Mouse (Mus musculus): ENCODE measurements around the gene Dnah7b. TPM values are rescaled to one million over a fixed set of nuclear protein-coding genes. Genes with fewer than 3 reads are reported as not detected.
"Not testable (repeated sequence)": the region's sequence is repeated elsewhere in the genome, so short reads cannot be mapped to it uniquely, and the experiment has no call there.

Dnah7b gene
- polyA plus RNA-seq, 1 experiment from 2014 or later, result 1.3 TPM

- not testable (repeated sequence) for H3K36me3 ChIP-seq (ENCODE audit: control insufficient read depth, insufficient read depth); ATAC-seq (replicated peaks; ENCODE audit: extremely low read depth, insufficient read depth, low FRiP score); H3K27me3 ChIP-seq (ENCODE audit: control insufficient read depth, insufficient read depth, low read length); H3K4me1 ChIP-seq (ENCODE audit: control insufficient read depth, insufficient read depth, low read length); H3K27ac ChIP-seq (ENCODE audit: low read length); H3K9ac ChIP-seq (ENCODE audit: low read length); H3K9me3 ChIP-seq (replicated peaks; ENCODE audit: control insufficient read depth, low read length); H3K4me2 ChIP-seq (ENCODE audit: low read depth, low read length); H3K4me3 ChIP-seq (ENCODE audit: low read length)
Observed at GRCm38 (mm10) chr1:46112606-46113005, 46.5 kb downstream of the Dnah7b start.

GRCm38 (mm10) chr1:46117179-46117578 is 51.1 kb downstream of the Dnah7b start:
- not testable (repeated sequence) for H3K9ac ChIP-seq (ENCODE audit: low read length); H3K27ac ChIP-seq (ENCODE audit: low read length); H3K9me3 ChIP-seq (replicated peaks; ENCODE audit: control insufficient read depth, low read length); H3K4me3 ChIP-seq (ENCODE audit: low read length); H3K4me1 ChIP-seq (ENCODE audit: control insufficient read depth, insufficient read depth, low read length); H3K36me3 ChIP-seq (ENCODE audit: control insufficient read depth, insufficient read depth); ATAC-seq (replicated peaks; ENCODE audit: extremely low read depth, insufficient read depth, low FRiP score); H3K27me3 ChIP-seq (ENCODE audit: control insufficient read depth, insufficient read depth, low read length); H3K4me2 ChIP-seq (ENCODE audit: low read depth, low read length)
- 78% methylated on average over 2 of the region's 2 CpGs for WGBS

- Histone ChIP-seq H3K4me3 (ENCODE audit: low read length) (no peak overlapping the region), H3K36me3 (ENCODE audit: control insufficient read depth, insufficient read depth) (no peaks in the 10 kb centered on the region), H3K27me3 (ENCODE audit: control insufficient read depth, insufficient read depth, low read length) (no peaks in the 10 kb centered on the region), H3K4me2 (ENCODE audit: low read depth, low read length) (no peak overlapping the region), H3K27ac (ENCODE audit: low read length) (no peak overlapping the region), H3K9ac (ENCODE audit: low read length) (no peak overlapping the region), H3K4me1 (ENCODE audit: control insufficient read depth, insufficient read depth, low read length) (no peaks in the 10 kb centered on the region), H3K9me3 (replicated peaks; ENCODE audit: control insufficient read depth, low read length) (no peaks in the 10 kb centered on the region)
- ATAC-seq (replicated peaks; ENCODE audit: extremely low read depth, insufficient read depth, low FRiP score), result no peak
- WGBS, result 60% methylated on average over 4 of the region's 4 CpGs
Observed at GRCm38 (mm10) chr1:46128058-46128457, 61.9 kb downstream of the Dnah7b start.

GRCm38 (mm10) chr1:46196835-46197234 is 130.7 kb downstream of the Dnah7b start:
- H3K27me3 ChIP-seq (ENCODE audit: control insufficient read depth, insufficient read depth, low read length); H3K9me3 ChIP-seq (replicated peaks; ENCODE audit: control insufficient read depth, low read length); H3K9ac ChIP-seq (ENCODE audit: low read length); H3K27ac ChIP-seq (ENCODE audit: low read length); H3K4me2 ChIP-seq (ENCODE audit: low read depth, low read length); ATAC-seq (replicated peaks; ENCODE audit: extremely low read depth, insufficient read depth, low FRiP score); H3K4me3 ChIP-seq (ENCODE audit: low read length); H3K4me1 ChIP-seq (ENCODE audit: control insufficient read depth, insufficient read depth, low read length); H3K36me3 ChIP-seq (ENCODE audit: control insufficient read depth, insufficient read depth): not testable (repeated sequence)
- 60% methylated on average over 2 of the region's 2 CpGs for WGBS

- not testable (repeated sequence) for H3K4me3 ChIP-seq (ENCODE audit: low read length); H3K36me3 ChIP-seq (ENCODE audit: control insufficient read depth, insufficient read depth); H3K9me3 ChIP-seq (replicated peaks; ENCODE audit: control insufficient read depth, low read length); H3K27me3 ChIP-seq (ENCODE audit: control insufficient read depth, insufficient read depth, low read length); H3K9ac ChIP-seq (ENCODE audit: low read length); H3K4me1 ChIP-seq (ENCODE audit: control insufficient read depth, insufficient read depth, low read length); H3K4me2 ChIP-seq (ENCODE audit: low read depth, low read length); ATAC-seq (replicated peaks; ENCODE audit: extremely low read depth, insufficient read depth, low FRiP score); H3K27ac ChIP-seq (ENCODE audit: low read length)
- WGBS, result 94% methylated on average over 9 of the region's 9 CpGs
Observed at GRCm38 (mm10) chr1:46201169-46201568, 135.1 kb downstream of the Dnah7b start.

- not testable (repeated sequence) for H3K4me2 ChIP-seq (ENCODE audit: low read depth, low read length); H3K27ac ChIP-seq (ENCODE audit: low read length); H3K4me1 ChIP-seq (ENCODE audit: control insufficient read depth, insufficient read depth, low read length); H3K27me3 ChIP-seq (ENCODE audit: control insufficient read depth, insufficient read depth, low read length); H3K9ac ChIP-seq (ENCODE audit: low read length); H3K9me3 ChIP-seq (replicated peaks; ENCODE audit: control insufficient read depth, low read length); H3K36me3 ChIP-seq (ENCODE audit: control insufficient read depth, insufficient read depth); H3K4me3 ChIP-seq (ENCODE audit: low read length); ATAC-seq (replicated peaks; ENCODE audit: extremely low read depth, insufficient read depth, low FRiP score)
- 70% methylated on average over 2 of the region's 2 CpGs for WGBS
Observed at GRCm38 (mm10) chr1:46210014-46210588, 144.0 kb downstream of the Dnah7b start.

- not testable (repeated sequence) for H3K27me3 ChIP-seq (ENCODE audit: control insufficient read depth, insufficient read depth, low read length); H3K36me3 ChIP-seq (ENCODE audit: control insufficient read depth, insufficient read depth); H3K4me2 ChIP-seq (ENCODE audit: low read depth, low read length); H3K27ac ChIP-seq (ENCODE audit: low read length); H3K9me3 ChIP-seq (replicated peaks; ENCODE audit: control insufficient read depth, low read length); H3K4me1 ChIP-seq (ENCODE audit: control insufficient read depth, insufficient read depth, low read length); H3K4me3 ChIP-seq (ENCODE audit: low read length); H3K9ac ChIP-seq (ENCODE audit: low read length); ATAC-seq (replicated peaks; ENCODE audit: extremely low read depth, insufficient read depth, low FRiP score)
- 75% methylated on average over 2 of the region's 2 CpGs for WGBS
Observed at GRCm38 (mm10) chr1:46222704-46223103, 156.6 kb downstream of the Dnah7b start.

GRCm38 (mm10) chr1:46226136-46226535 is 160.0 kb downstream of the Dnah7b start:
- not testable (repeated sequence) for H3K27me3 ChIP-seq (ENCODE audit: control insufficient read depth, insufficient read depth, low read length); H3K4me3 ChIP-seq (ENCODE audit: low read length); H3K9me3 ChIP-seq (replicated peaks; ENCODE audit: control insufficient read depth, low read length); H3K4me1 ChIP-seq (ENCODE audit: control insufficient read depth, insufficient read depth, low read length); H3K36me3 ChIP-seq (ENCODE audit: control insufficient read depth, insufficient read depth); ATAC-seq (replicated peaks; ENCODE audit: extremely low read depth, insufficient read depth, low FRiP score); H3K27ac ChIP-seq (ENCODE audit: low read length); H3K9ac ChIP-seq (ENCODE audit: low read length); H3K4me2 ChIP-seq (ENCODE audit: low read depth, low read length)

GRCm38 (mm10) chr1:46268841-46269240 is 202.7 kb downstream of the Dnah7b start:
- H3K4me2 ChIP-seq (ENCODE audit: low read depth, low read length); H3K4me1 ChIP-seq (ENCODE audit: control insufficient read depth, insufficient read depth, low read length); H3K9ac ChIP-seq (ENCODE audit: low read length); H3K4me3 ChIP-seq (ENCODE audit: low read length); H3K9me3 ChIP-seq (replicated peaks; ENCODE audit: control insufficient read depth, low read length); H3K36me3 ChIP-seq (ENCODE audit: control insufficient read depth, insufficient read depth); ATAC-seq (replicated peaks; ENCODE audit: extremely low read depth, insufficient read depth, low FRiP score); H3K27ac ChIP-seq (ENCODE audit: low read length); H3K27me3 ChIP-seq (ENCODE audit: control insufficient read depth, insufficient read depth, low read length): not testable (repeated sequence)
- 67% methylated on average over 2 of the region's 2 CpGs for WGBS

- Histone ChIP-seq H3K4me3 (ENCODE audit: low read length) (no peak overlapping the region), H3K27ac (ENCODE audit: low read length) (no peak overlapping the region), H3K9ac (ENCODE audit: low read length) (no peak overlapping the region), H3K4me1 (ENCODE audit: control insufficient read depth, insufficient read depth, low read length) (no peaks in the 10 kb centered on the region), H3K9me3 (replicated peaks; ENCODE audit: control insufficient read depth, low read length) (no peaks in the 10 kb centered on the region), H3K4me2 (ENCODE audit: low read depth, low read length) (no peak overlapping the region), H3K27me3 (ENCODE audit: control insufficient read depth, insufficient read depth, low read length) (no peaks in the 10 kb centered on the region), H3K36me3 (ENCODE audit: control insufficient read depth, insufficient read depth) (no peaks in the 10 kb centered on the region)
- WGBS, result 71% methylated on average over 12 of the region's 12 CpGs
- no peak for ATAC-seq (replicated peaks; ENCODE audit: extremely low read depth, insufficient read depth, low FRiP score)
Observed at GRCm38 (mm10) chr1:46271927-46272326, 205.8 kb downstream of the Dnah7b start.

Measured in heart, embryonic 16.5 days (tissue).